8 mouse cellular contexts compared by ENCODE assay signal in the genomic region with DNA sequence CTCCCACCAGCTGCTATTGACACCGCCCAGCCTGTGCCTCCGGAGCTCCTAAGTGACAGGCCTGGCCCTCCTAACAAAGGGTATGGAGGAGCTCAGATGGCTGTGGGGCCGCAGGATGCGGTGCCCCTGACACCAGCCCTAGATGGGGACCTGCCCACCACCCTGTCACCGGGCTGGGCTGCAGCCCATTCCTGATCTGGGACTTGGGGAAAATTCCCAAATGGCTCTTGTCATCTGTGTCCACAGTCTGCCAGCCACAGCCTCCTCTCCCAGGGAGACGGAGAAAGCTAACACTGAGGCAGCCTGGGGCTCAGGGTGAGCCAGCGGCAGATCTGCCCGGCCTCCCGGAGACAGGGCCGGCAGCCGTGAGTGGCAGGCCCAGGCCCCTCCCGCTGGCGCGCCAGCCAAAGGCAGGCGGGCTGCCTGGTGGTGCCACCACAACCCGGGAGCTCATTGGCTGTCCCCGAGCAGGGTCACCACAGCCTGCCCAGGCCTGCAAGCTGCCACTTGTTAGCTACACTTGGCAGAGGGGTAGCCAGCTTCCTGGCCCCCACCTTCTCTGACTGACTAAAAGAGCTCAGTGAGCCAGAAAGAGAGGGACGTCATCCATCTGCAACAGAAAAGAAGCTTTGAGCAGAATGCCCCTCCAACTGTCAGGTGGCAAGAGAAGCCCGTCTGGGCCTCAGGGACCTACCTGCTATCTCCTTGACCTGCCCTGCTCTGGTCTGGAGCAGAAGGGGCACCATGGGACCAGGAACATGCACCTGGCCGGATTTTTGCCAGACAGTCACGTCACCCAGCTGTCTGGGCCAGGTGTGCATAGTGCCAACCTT. TPM values are rescaled to one million over a fixed set of nuclear protein-coding genes. Genes with fewer than 3 reads are reported as not detected.
A peak's percentile ranks its signal among the peaks of the same experiment; 100 is the strongest.
DNase-seq lines count a peak whose midpoint lies in the region; ATAC-seq and TF ChIP-seq lines count a peak whose summit lies in the region.

No protein-coding gene starts in this region.

- H3K9ac ChIP-seq in MEL (ENCODE audit: control insufficient read depth, low read depth, low read length, poor library complexity, severe bottlenecking) = no peak overlapping the region
- H3K9ac ChIP-seq in forebrain, postnatal 0 days = peak overlapping the region; percentile 37
- H3K9ac ChIP-seq in lung, embryonic 16.5 days (ENCODE audit: low read length) = peak overlapping the region; percentile 41

- no peak overlapping the region for H3K4me3 ChIP-seq in MEL (ENCODE audit: control insufficient read depth in 1 of 2, insufficient read depth in 1 of 2, low read depth in 2 of 2, low read length in 2 of 2)
- H3K4me3 ChIP-seq in forebrain, postnatal 0 days (ENCODE audit: low read depth, low read length) = no peak overlapping the region
- H3K4me3 ChIP-seq in lung, embryonic 16.5 days (ENCODE audit: low read length) = no peak overlapping the region

- peaks cover 0 to 2% of the 10 kb centered on the region in 2 experiments; a peak in 1 of 4 replicates for H3K36me3 ChIP-seq in MEL (ENCODE audit: control insufficient read depth in 1 of 2, insufficient read depth in 2 of 2, low read length in 2 of 2)
- peaks cover 24% of the 10 kb centered on the region for H3K36me3 ChIP-seq in forebrain, postnatal 0 days (ENCODE audit: insufficient read depth)
- H3K36me3 ChIP-seq in lung, embryonic 16.5 days (ENCODE audit: control insufficient read depth, insufficient read depth, low read length) = peaks cover 27% of the 10 kb centered on the region

- no peak for TF ChIP-seq POLR2A in MEL (IDR thresholded peaks at IDR 0.05; ENCODE audit: control insufficient read depth in 1 of 2, insufficient read depth in 1 of 2, low read depth in 1 of 2, low read length in 2 of 2, poor library complexity in 1 of 2)

- no peak for TF ChIP-seq CTCF in MEL (IDR thresholded peaks at IDR 0.05 in 2 of 3, conservative IDR thresholded peaks at IDR 0.05 in 1 of 3; ENCODE audit: control insufficient read depth in 1 of 3, insufficient read depth in 1 of 3, low read depth in 2 of 3, low read length in 3 of 3, poor library complexity in 1 of 3, severe bottlenecking in 1 of 3)
- no peak for TF ChIP-seq CTCF in forebrain, postnatal 0 days (IDR thresholded peaks at IDR 0.05; ENCODE audit: low read depth)

- H3K4me1 ChIP-seq in MEL (ENCODE audit: control insufficient read depth in 1 of 2, insufficient read depth in 2 of 2, low read length in 2 of 2) = no peaks in the 10 kb centered on the region
- peaks cover 46% of the 10 kb centered on the region for H3K4me1 ChIP-seq in forebrain, postnatal 0 days (ENCODE audit: insufficient read depth)
- peaks cover 57% of the 10 kb centered on the region for H3K4me1 ChIP-seq in lung, embryonic 16.5 days (replicated peaks; ENCODE audit: control insufficient read depth, insufficient read depth, low read length)

- no peaks in the 10 kb centered on the region for H3K79me2 ChIP-seq in MEL (ENCODE audit: control insufficient read depth, insufficient read depth, low read length, poor library complexity)

- TF ChIP-seq RAD21 in MEL (IDR thresholded peaks at IDR 0.05; ENCODE audit: low read depth, low read length) = no peak

- ATAC-seq in forebrain, postnatal 0 days = peak; percentile 90
- peak; percentile 82 to 83 for ATAC-seq in hematopoietic stem cell, adult 5-6 weeks (replicated peaks in 1 of 2; ENCODE audit: insufficient read depth in 1 of 2, low FRiP score in 2 of 2, low TSS enrichment in 1 of 2, low read depth in 1 of 2, poor library complexity in 2 of 2, severe bottlenecking in 2 of 2)
- peak; percentile 95 for ATAC-seq in lung, embryonic 16.5 days (ENCODE audit: low read depth)

- no peak for TF ChIP-seq EP300 in MEL (IDR thresholded peaks at IDR 0.05; ENCODE audit: low read depth in 1 of 2, low read length in 2 of 2)

- no peaks in the 10 kb centered on the region for H3K9me3 ChIP-seq in MEL (replicated peaks; ENCODE audit: insufficient read depth, low read length)
- H3K9me3 ChIP-seq in forebrain, postnatal 0 days (ENCODE audit: low read length) = no peaks in the 10 kb centered on the region
- no peaks in the 10 kb centered on the region for H3K9me3 ChIP-seq in lung, embryonic 16.5 days (ENCODE audit: control insufficient read depth, low read length)

- 6% methylated on average over 21 of the region's 21 CpGs for WGBS in forebrain, postnatal 0 days
- 7% methylated on average over 21 of the region's 21 CpGs for WGBS in lung, embryonic 16.5 days

- H3K4me2 ChIP-seq in forebrain, postnatal 0 days (ENCODE audit: low read depth) = peak overlapping the region; percentile 13; the same call in 1 of the 2 replicates
- peak overlapping the region; percentile 25 for H3K4me2 ChIP-seq in lung, embryonic 16.5 days (ENCODE audit: low read depth, low read length)

- DNase-seq in MEL (ENCODE audit: low read depth, low spot score) = no peak
- peak; percentile 84 to 89 for DNase-seq in cerebellum, adult 18-20 months
- DNase-seq in forebrain, postnatal 0 days = peak; percentile 94
- DNase-seq in layer of hippocampus, adult 9-11 months = peak; percentile 98
- DNase-seq in retina, adult 2 months (ENCODE audit: low read depth, low spot score) = peak; percentile 55
- peak; percentile 91 for DNase-seq in thymus, postnatal 25 days

- H3K27ac ChIP-seq in MEL (ENCODE audit: control insufficient read depth, low read depth, low read length) = no peak overlapping the region
- H3K27ac ChIP-seq in forebrain, postnatal 0 days (ENCODE audit: low read depth, low read length) = peak overlapping the region; percentile 96
- H3K27ac ChIP-seq in lung, embryonic 16.5 days (ENCODE audit: low read length) = peak overlapping the region; percentile 92

- no peaks in the 10 kb centered on the region for H3K27me3 ChIP-seq in MEL (ENCODE audit: control insufficient read depth in 1 of 2, insufficient read depth in 2 of 2, low read length in 2 of 2)
- H3K27me3 ChIP-seq in forebrain, postnatal 0 days (ENCODE audit: insufficient read depth, low read length) = no peaks in the 10 kb centered on the region
- H3K27me3 ChIP-seq in lung, embryonic 16.5 days (ENCODE audit: control insufficient read depth, insufficient read depth, low read depth, low read length) = no peaks in the 10 kb centered on the region

TF ChIP-seq in MEL, 35 proteins besides CTCF, POLR2A, EP300 and RAD21:
- TF ChIP-seq ELF1 (IDR thresholded peaks at IDR 0.05; ENCODE audit: low read depth, low read length) (no peak), POLR2AphosphoS2 (IDR thresholded peaks at IDR 0.05; ENCODE audit: low read length) (peak; percentile 19; the same call in 1 of the 2 replicates)

RNA-seq across cellular contexts. Expression of a gene that starts 20.2 kb away (rescaled TPM):
- 13.3 and 17.2 TPM in 2 replicates for total RNA-seq in MEL (2012; rRNA removed)
- 100 to 1,000 TPM in 1 of 2 experiments, 10 to 100 TPM in 1; 41.7 to 217 TPM for polyA plus RNA-seq in MEL (2012; ENCODE audit: insufficient read depth in 1 of 2, insufficient read length in 2 of 2, low read depth in 1 of 2, low replicate concordance in 2 of 2, missing spikeins in 1 of 2)
- total RNA-seq in forebrain, postnatal 0 days (2014; rRNA removed) = 35.2 and 41.1 TPM in 2 replicates
- polyA plus RNA-seq in forebrain, postnatal 0 days (2015; fragmentation: Nextera tagmentation; extraction: Ambion mirVana) = 21.2 and 23.5 TPM in 2 replicates
- 24.3 and 26.6 TPM in 2 replicates for total RNA-seq in hematopoietic stem cell, adult 5-6 weeks (2017)
- polyA plus RNA-seq in lung, embryonic 16.5 days (2015; fragmentation: Nextera tagmentation; extraction: Ambion mirVana) = 24.2 and 27.1 TPM in 2 replicates

RNA-seq across cellular contexts. Expression of a gene that starts 52.1 kb away (rescaled TPM):
- 2.6 and 40.6 TPM in 2 replicates for total RNA-seq in MEL (2012; rRNA removed)
- 10 to 100 TPM in 1 of 2 experiments, not detected in 1; 11.6 TPM for polyA plus RNA-seq in MEL (2012; ENCODE audit: insufficient read depth in 1 of 2, insufficient read length in 2 of 2, low read depth in 1 of 2, low replicate concordance in 2 of 2, missing spikeins in 1 of 2)
- total RNA-seq in forebrain, postnatal 0 days (2014; rRNA removed) = 40.0 and 40.7 TPM in 2 replicates
- 52.9 and 57.8 TPM in 2 replicates for polyA plus RNA-seq in forebrain, postnatal 0 days (2015; fragmentation: Nextera tagmentation; extraction: Ambion mirVana)
- 2.5 and 7.9 TPM in 2 replicates for total RNA-seq in hematopoietic stem cell, adult 5-6 weeks (2017)
- 36.3 and 39.3 TPM in 2 replicates for polyA plus RNA-seq in lung, embryonic 16.5 days (2015; fragmentation: Nextera tagmentation; extraction: Ambion mirVana)
